Mouse (Mus musculus) heart, embryonic 15.5 days (tissue): ENCODE measurements around the gene Tmem179. TPM values are rescaled to one million over a fixed set of nuclear protein-coding genes. Genes with fewer than 3 reads are reported as not detected.

Experiments used
- ATAC-seq: fragments of 200-750 bp; cut with Nextera tagmentation; replicated peaks from 2 replicates; pipeline ENCODE4 v1.8.0; 2017; ENCODE audit warnings: low read depth, moderate TSS enrichment; ENCODE audit not compliant: insufficient number of reproducible peaks, insufficient read depth, low FRiP score
- H3K27ac ChIP-seq: fragments of 300-500 bp; sonication (generic); 2 replicates; pipeline ENCODE4 v1.5.1; 2015; ENCODE audit warnings: mild to moderate bottlenecking, inconsistent platforms
- H3K27me3 ChIP-seq: fragments of 300-500 bp; sonication (generic); 2 replicates; pipeline ENCODE4 v1.6.1; 2015; ENCODE audit warnings: inconsistent platforms
- H3K36me3 ChIP-seq: fragments of 300-500 bp; sonication (generic); 2 replicates; pipeline ENCODE4 v1.6.1; 2015; ENCODE audit warnings: mild to moderate bottlenecking, inconsistent platforms
- H3K4me1 ChIP-seq: fragments of 300-500 bp; sonication (generic); replicated peaks from 2 replicates; pipeline ENCODE4 v1.6.1; 2015; ENCODE audit warnings: inconsistent platforms
- H3K4me2 ChIP-seq: fragments of 300-500 bp; sonication (generic); 2 replicates; pipeline ENCODE4 v1.6.1; 2015; ENCODE audit warnings: inconsistent platforms, mild to moderate bottlenecking, moderate library complexity
- H3K4me3 ChIP-seq: fragments of 300-500 bp; sonication (generic); 2 replicates; pipeline ENCODE4 v1.5.1; 2015; ENCODE audit warnings: mild to moderate bottlenecking, inconsistent platforms
- H3K9ac ChIP-seq: fragments of 300-500 bp; sonication (generic); 2 replicates; pipeline ENCODE4 v1.6.1; 2015; ENCODE audit warnings: mild to moderate bottlenecking, inconsistent platforms
- H3K9me3 ChIP-seq: fragments of 300-500 bp; sonication (generic); replicated peaks from 2 replicates; pipeline ENCODE4 v1.6.1; 2016; ENCODE audit warnings: inconsistent platforms
- WGBS: fragments of 180-500 bp; shearing (Covaris S2); methylation state at CpG from one replicate; pipeline ENCODE4 v1.1.7; 2015; ENCODE audit warnings: mixed read lengths; 5-methylcytosine and 5-hydroxymethylcytosine counted together
- polyA plus RNA-seq: library from polyadenylated mRNA; unstranded; fragments of >200 nt; fragmentation: Nextera tagmentation; extraction: Ambion mirVana; gene quantifications from 2 replicates; pipeline ENCODE4 v1.2.1, GENCODE M21; 2015

Tmem179 gene
- polyA plus RNA-seq, 1 experiment from 2014 or later, result 0.39 TPM

GRCm38 (mm10) chr12:112537233-112537632 is 20.7 kb upstream of the Tmem179 start:
- no peak for ATAC-seq
- no peaks in the 10 kb centered on the region for H3K9me3 ChIP-seq
- no peak overlapping the region for H3K27ac ChIP-seq
- H3K9ac ChIP-seq, result no peak overlapping the region
- WGBS, result 79% methylated on average over 6 of the region's 6 CpGs
- no peaks in the 10 kb centered on the region for H3K36me3 ChIP-seq
- H3K4me2 ChIP-seq, result no peak overlapping the region
- H3K4me3 ChIP-seq, result no peak overlapping the region
- H3K4me1 ChIP-seq, result 0 out of 2 replicates have a peak, but pooled peaks cover 6% of the 10 kb centered on the region
- H3K27me3 ChIP-seq, result peaks cover 17% of the 10 kb centered on the region

DNA sequence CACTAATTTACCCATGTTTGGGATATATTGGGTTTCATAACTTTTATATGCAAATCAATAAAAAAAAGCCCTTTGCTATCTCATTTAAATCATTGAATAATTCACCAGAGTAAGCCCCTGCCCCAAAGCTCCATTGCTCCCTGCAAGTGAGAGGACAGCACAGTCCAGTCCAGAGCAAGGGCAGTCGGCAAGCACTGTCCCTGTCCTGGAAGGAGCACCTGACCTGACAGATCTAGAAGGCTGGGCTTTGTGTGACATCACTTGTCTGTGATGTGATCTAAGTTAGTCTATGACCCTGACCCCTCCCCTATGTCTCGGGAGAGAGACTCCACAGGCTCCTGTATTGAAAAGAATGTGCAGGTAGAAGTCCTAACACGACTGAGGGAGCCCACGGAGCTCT is 17.2 kb upstream of the Tmem179 start:
- no peaks in the 10 kb centered on the region for H3K4me1 ChIP-seq
- no peaks in the 10 kb centered on the region for H3K9me3 ChIP-seq
- H3K4me2 ChIP-seq, result no peak overlapping the region
- H3K27me3 ChIP-seq, result peaks cover 17% of the 10 kb centered on the region
- WGBS, result 74% methylated on average over 4 of the region's 4 CpGs
- no peak overlapping the region for H3K27ac ChIP-seq
- no peak overlapping the region for H3K9ac ChIP-seq
- ATAC-seq, result no peak
- H3K36me3 ChIP-seq, result no peaks in the 10 kb centered on the region
- no peak overlapping the region for H3K4me3 ChIP-seq

GRCm38 (mm10) chr12:112518105-112518504 is 1.6 kb upstream of the Tmem179 start:
- ATAC-seq, result peak; percentile 77
- Histone ChIP-seq H3K27me3 (peaks cover 20% of the 10 kb centered on the region), H3K27ac (peak overlapping the region; percentile 6; the same call in 1 of the 2 replicates), H3K9ac (no peak overlapping the region), H3K36me3 (no peaks in the 10 kb centered on the region), H3K9me3 (no peaks in the 10 kb centered on the region), H3K4me2 (0 out of 2 replicates have a peak overlapping the region, but pooled peaks have one; percentile 6), H3K4me3 (no peak overlapping the region), H3K4me1 (peaks cover 21% of the 10 kb centered on the region)
- 4% methylated on average over 4 of the region's 4 CpGs for WGBS

GRCm38 (mm10) chr12:112514897-112515296 is 1.6 kb downstream of the Tmem179 start:
- Histone ChIP-seq H3K4me2 (no peak overlapping the region), H3K9ac (no peak overlapping the region), H3K27me3 (peaks cover 48% of the 10 kb centered on the region), H3K4me3 (no peak overlapping the region), H3K9me3 (no peaks in the 10 kb centered on the region), H3K36me3 (no peaks in the 10 kb centered on the region), H3K27ac (no peak overlapping the region), H3K4me1 (peaks cover 30% of the 10 kb centered on the region)
- ATAC-seq, result no peak
- WGBS, result 42% methylated on average over 3 of the region's 3 CpGs

- H3K4me3 ChIP-seq, result peak overlapping the region; percentile 41
- H3K9me3 ChIP-seq, result no peaks in the 10 kb centered on the region
- ATAC-seq, result peak; percentile 56; the same call in 1 of the 2 replicates
- peaks cover 69% of the 10 kb centered on the region for H3K27me3 ChIP-seq
- whole genome bisulfite sequencing, result 2% methylated on average over 62 of the region's 62 CpGs
- H3K9ac ChIP-seq, result no peak overlapping the region
- no peak overlapping the region for H3K27ac ChIP-seq
- H3K36me3 ChIP-seq, result no peaks in the 10 kb centered on the region
- H3K4me1 ChIP-seq, result peaks cover 9% of the 10 kb centered on the region
- H3K4me2 ChIP-seq, result peak overlapping the region; percentile 73
Measured at GRCm38 (mm10) chr12:112510733-112511372, 5.7 kb downstream of the Tmem179 start.

GRCm38 (mm10) chr12:112510365-112510732 is 6.2 kb downstream of the Tmem179 start:
- H3K27me3 ChIP-seq, result peaks cover 71% of the 10 kb centered on the region
- no peak overlapping the region; the same call in 1 of the 2 replicates for H3K4me3 ChIP-seq
- H3K4me1 ChIP-seq, result peaks cover 9% of the 10 kb centered on the region
- ATAC-seq, result no peak
- H3K4me2 ChIP-seq, result peak overlapping the region; percentile 73; the same call in 1 of the 2 replicates
- 10% methylated on average over 7 of the region's 7 CpGs for WGBS
- no peaks in the 10 kb centered on the region for H3K36me3 ChIP-seq
- H3K9me3 ChIP-seq, result no peaks in the 10 kb centered on the region
- H3K9ac ChIP-seq, result no peak overlapping the region
- no peak overlapping the region for H3K27ac ChIP-seq

- Histone ChIP-seq H3K9me3 (no peaks in the 10 kb centered on the region), H3K9ac (no peak overlapping the region), H3K4me3 (no peak overlapping the region), H3K4me2 (no peak overlapping the region), H3K27me3 (peaks cover 64% of the 10 kb centered on the region), H3K27ac (no peak overlapping the region), H3K36me3 (no peaks in the 10 kb centered on the region), H3K4me1 (peaks cover 14% of the 10 kb centered on the region)
- WGBS, result 63% methylated on average over 3 of the region's 3 CpGs
- ATAC-seq, result no peak
Measured at GRCm38 (mm10) chr12:112507984-112508383, 8.6 kb downstream of the Tmem179 start.

DNA sequence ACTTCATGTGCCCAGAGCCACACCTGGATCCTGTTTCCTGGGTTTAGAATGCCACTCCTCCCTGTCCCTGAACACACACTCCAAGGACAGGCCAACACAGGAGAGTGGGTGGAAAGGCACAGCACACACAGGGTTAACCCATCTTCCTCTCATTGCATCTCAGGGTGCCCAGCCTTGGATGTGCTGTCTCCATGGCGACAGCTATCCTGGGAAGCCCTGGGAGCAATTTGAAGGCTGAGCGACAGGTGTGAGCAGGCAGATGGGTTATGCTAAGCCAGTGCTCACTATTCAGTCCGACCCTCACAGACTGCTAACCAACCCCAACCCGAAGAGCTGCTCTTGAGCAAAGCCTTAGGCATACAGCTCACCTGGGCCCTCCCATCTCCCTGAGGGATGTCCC is 9.3 kb downstream of the Tmem179 start:
- 45% methylated on average over 4 of the region's 4 CpGs for WGBS
- ATAC-seq, result no peak
- H3K4me1 ChIP-seq, result peaks cover 22% of the 10 kb centered on the region
- H3K9ac ChIP-seq, result no peak overlapping the region
- H3K4me2 ChIP-seq, result no peak overlapping the region
- H3K27me3 ChIP-seq, result peaks cover 57% of the 10 kb centered on the region
- H3K36me3 ChIP-seq, result no peaks in the 10 kb centered on the region
- no peak overlapping the region for H3K4me3 ChIP-seq
- H3K9me3 ChIP-seq, result no peaks in the 10 kb centered on the region
- H3K27ac ChIP-seq, result no peak overlapping the region

- H3K9me3 ChIP-seq, result no peaks in the 10 kb centered on the region
- no peak overlapping the region for H3K4me3 ChIP-seq
- H3K36me3 ChIP-seq, result no peaks in the 10 kb centered on the region
- no peak overlapping the region for H3K4me2 ChIP-seq
- 69% methylated on average over 6 of the region's 6 CpGs for WGBS
- H3K27ac ChIP-seq, result no peak overlapping the region
- H3K4me1 ChIP-seq, result peaks cover 28% of the 10 kb centered on the region
- no peak overlapping the region for H3K9ac ChIP-seq
- no peak for ATAC-seq
- H3K27me3 ChIP-seq, result peaks cover 47% of the 10 kb centered on the region
Measured at GRCm38 (mm10) chr12:112506267-112506666, 10.3 kb downstream of the Tmem179 start.

DNA sequence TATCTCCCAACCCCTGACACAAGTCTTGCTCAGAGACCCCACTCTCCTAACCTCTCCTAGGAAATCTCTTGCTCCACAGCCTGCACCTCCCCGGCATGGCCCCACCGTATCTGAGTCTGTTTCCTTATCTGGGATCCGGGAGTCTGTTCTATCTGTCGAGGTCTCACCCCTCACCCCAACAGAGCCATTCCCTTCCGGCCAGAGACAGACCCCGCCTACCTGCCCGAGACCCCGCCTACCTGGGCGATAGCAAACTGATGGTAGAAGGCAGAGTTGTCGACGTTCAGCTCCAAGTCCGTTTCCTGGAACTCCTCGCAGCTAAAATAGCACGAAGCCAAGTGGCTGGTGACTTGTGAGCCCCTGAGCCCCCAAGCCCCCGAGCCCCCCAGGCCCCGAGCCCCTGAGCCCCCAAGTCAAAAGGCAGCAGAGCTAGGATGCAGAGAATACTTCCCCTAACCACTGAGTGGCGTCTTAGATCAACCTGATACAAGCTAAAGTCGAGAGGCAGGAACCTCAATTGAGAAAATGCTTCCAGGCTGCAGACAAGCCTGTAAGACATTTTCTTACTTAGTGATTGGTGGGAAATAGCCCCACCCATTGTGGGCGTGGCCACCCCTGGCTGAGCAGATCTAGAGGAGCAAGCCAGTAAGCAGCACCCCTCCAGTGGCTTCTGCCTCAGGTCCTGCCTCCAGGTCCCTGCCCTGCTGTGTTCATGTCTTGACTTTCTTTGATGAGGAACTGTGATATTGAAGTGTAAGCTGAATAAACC is 13.4 kb downstream of the Tmem179 start:
- Histone ChIP-seq H3K4me1 (peaks cover 21% of the 10 kb centered on the region), H3K27me3 (peaks cover 21% of the 10 kb centered on the region), H3K9me3 (no peaks in the 10 kb centered on the region), H3K27ac (no peak overlapping the region), H3K36me3 (no peaks in the 10 kb centered on the region), H3K4me3 (no peak overlapping the region), H3K4me2 (peak overlapping the region; percentile 14), H3K9ac (no peak overlapping the region)
- ATAC-seq, result no peak
- WGBS, result 11% methylated on average over 19 of the region's 19 CpGs

GRCm38 (mm10) chr12:112498683-112499082 is 17.9 kb downstream of the Tmem179 start:
- peaks cover 25% of the 10 kb centered on the region for H3K4me1 ChIP-seq
- H3K9ac ChIP-seq, result no peak overlapping the region
- no peak overlapping the region for H3K4me2 ChIP-seq
- no peak overlapping the region for H3K27ac ChIP-seq
- WGBS, result 43% methylated on average over 11 of the region's 11 CpGs
- no peak for ATAC-seq
- no peaks in the 10 kb centered on the region for H3K9me3 ChIP-seq
- no peak overlapping the region for H3K4me3 ChIP-seq
- H3K36me3 ChIP-seq, result no peaks in the 10 kb centered on the region
- peaks cover 3% of the 10 kb centered on the region; the same call in 1 of the 2 replicates for H3K27me3 ChIP-seq
